Comparison of ENCODE assay signal across 9 mouse cellular contexts in genomic region chr7:27180036-27180435, GRCm38 (mm10). TPM values are rescaled to one million over a fixed set of nuclear protein-coding genes. Genes with fewer than 3 reads are reported as not detected.
A peak's percentile ranks its signal among the peaks of the same experiment; 100 is the strongest.
DNase-seq lines count a peak whose midpoint lies in the region; ATAC-seq and TF ChIP-seq lines count a peak whose summit lies in the region.
"Had no signal": no experiment of that assay in that cellular context is flagged by ENCODE, and none has a peak within 500 bp of the region (broad histone marks: within the 10 kb centered on the region; RNA-seq: fewer than 3 reads in every experiment).

No protein-coding gene starts in this region.

- peak overlapping the region; percentile 87 for H3K27ac ChIP-seq in CH12.LX (ENCODE audit: insufficient read depth, low read depth)
- H3K27ac ChIP-seq in heart, embryonic 13.5 days (replicated peaks) = peak overlapping the region; percentile 81; the same call in 1 of the 2 replicates
- peak overlapping the region; percentile 87 for H3K27ac ChIP-seq in limb, embryonic 15.5 days
- H3K27ac ChIP-seq in neural tube, embryonic 15.5 days (replicated peaks) = peak overlapping the region; percentile 95

- peaks cover 3 to 36% of the 10 kb centered on the region in 2 experiments; a peak in 3 of 4 replicates for H3K4me1 ChIP-seq in CH12.LX (ENCODE audit: control insufficient read depth in 1 of 2, insufficient read depth in 2 of 2)
- peaks cover 24% of the 10 kb centered on the region for H3K4me1 ChIP-seq in heart, embryonic 13.5 days
- peaks cover 16% of the 10 kb centered on the region for H3K4me1 ChIP-seq in limb, embryonic 15.5 days
- H3K4me1 ChIP-seq in neural tube, embryonic 15.5 days = peaks cover 21% of the 10 kb centered on the region

- WGBS in heart, embryonic 13.5 days = 61% methylated on average over 5 of the region's 5 CpGs
- WGBS in limb, embryonic 15.5 days = 46% methylated on average over 5 of the region's 5 CpGs
- 36% methylated on average over 5 of the region's 5 CpGs for WGBS in neural tube, embryonic 15.5 days

- in situ Hi-C loops in CH12.LX (cut with MboI; ENCODE audit: low pct_ligation_motif_present, low pct_unique_long_range_greater_than_20kb, low sequenced_read_pairs) = no loop called here

- TF ChIP-seq EP300 in CH12.LX (IDR thresholded peaks at IDR 0.05; ENCODE audit: low read length) = no peak

- no peaks in the 10 kb centered on the region for H3K27me3 ChIP-seq in CH12.LX (replicated peaks)
- H3K27me3 ChIP-seq in heart, embryonic 13.5 days (replicated peaks) = no peaks in the 10 kb centered on the region
- no peaks in the 10 kb centered on the region for H3K27me3 ChIP-seq in limb, embryonic 15.5 days
- no peaks in the 10 kb centered on the region for H3K27me3 ChIP-seq in neural tube, embryonic 15.5 days (replicated peaks)

- no peak for ATAC-seq in heart, embryonic 13.5 days (ENCODE audit: extremely low read depth, insufficient number of reproducible peaks, low FRiP score, low TSS enrichment)
- ATAC-seq in limb, embryonic 15.5 days (ENCODE audit: insufficient number of reproducible peaks, low FRiP score, low TSS enrichment, low read depth) = no peak
- no peak for ATAC-seq in neural tube, embryonic 15.5 days (ENCODE audit: low FRiP score)

- no peak for TF ChIP-seq POLR2A in CH12.LX (IDR thresholded peaks at IDR 0.05; ENCODE audit: low read depth, low read length)

- H3K36me3 ChIP-seq in CH12.LX (replicated peaks in 1 of 2; ENCODE audit: control insufficient read depth in 1 of 2, insufficient read depth in 1 of 2, low read length in 1 of 2) = peaks cover 17 to 44% of the 10 kb centered on the region in 2 experiments
- peaks cover 29% of the 10 kb centered on the region for H3K36me3 ChIP-seq in heart, embryonic 13.5 days
- H3K36me3 ChIP-seq in limb, embryonic 15.5 days = peaks cover 21% of the 10 kb centered on the region
- H3K36me3 ChIP-seq in neural tube, embryonic 15.5 days = peaks cover 23% of the 10 kb centered on the region

- no peak for TF ChIP-seq CTCF in CH12.LX (conservative IDR thresholded peaks at IDR 0.05 in 1 of 2, IDR thresholded peaks at IDR 0.05 in 1 of 2; ENCODE audit: low read depth in 2 of 2, low read length in 2 of 2)

- peak overlapping the region; percentile 40 for H3K9ac ChIP-seq in CH12.LX (ENCODE audit: insufficient read depth, low read depth)
- H3K9ac ChIP-seq in heart, embryonic 13.5 days = 0 out of 2 replicates have a peak overlapping the region, but pooled peaks have one; percentile 7
- H3K9ac ChIP-seq in limb, embryonic 15.5 days = no peak overlapping the region
- H3K9ac ChIP-seq in neural tube, embryonic 15.5 days (replicated peaks) = no peak overlapping the region

- DNase-seq in adrenal gland, adult (ENCODE audit: inconsistent age in 2 of 2, low spot score in 1 of 2) = peak; percentile 51 to 77
- no peak for DNase-seq in adrenal gland, postnatal 4 days (ENCODE audit: low spot score in 2 of 2)
- no peak for DNase-seq in CH12.LX (ENCODE audit: extremely low read depth)
- DNase-seq in embryo, embryonic 9.5 days (ENCODE audit: extremely low spot score) = no peak
- no peak for DNase-seq in cerebellum, adult 8-10 months

- dilution Hi-C loops in CH12.LX (cut with MboI; ENCODE audit: extremely low pct_ligation_motif_present, extremely low pct_unique_long_range_greater_than_20kb, low sequenced_read_pairs) = no loop called here

- peaks cover 1% of the 10 kb centered on the region for H3K9me3 ChIP-seq in CH12.LX (replicated peaks; ENCODE audit: low read length)
- no peaks in the 10 kb centered on the region for H3K9me3 ChIP-seq in heart, embryonic 13.5 days
- H3K9me3 ChIP-seq in limb, embryonic 15.5 days = no peaks in the 10 kb centered on the region
- no peaks in the 10 kb centered on the region for H3K9me3 ChIP-seq in neural tube, embryonic 15.5 days (replicated peaks)

- peak overlapping the region; percentile 68 for H3K4me2 ChIP-seq in CH12.LX (ENCODE audit: insufficient read depth, low read depth, poor library complexity, severe bottlenecking)
- no peak overlapping the region for H3K4me2 ChIP-seq in heart, embryonic 13.5 days
- peak overlapping the region; percentile 55 for H3K4me2 ChIP-seq in limb, embryonic 15.5 days
- H3K4me2 ChIP-seq in neural tube, embryonic 15.5 days = peak overlapping the region; percentile 60

- TF ChIP-seq RAD21 in CH12.LX (IDR thresholded peaks at IDR 0.05; ENCODE audit: low read depth, low read length) = no peak

- peaks cover 7% of the 10 kb centered on the region for H3K79me2 ChIP-seq in CH12.LX (replicated peaks; ENCODE audit: control insufficient read depth, extremely low read depth, insufficient read depth, poor library complexity, severe bottlenecking)

- peak overlapping the region in 2 of 3 experiments; percentile 25 to 26 for H3K4me3 ChIP-seq in CH12.LX (replicated peaks in 1 of 3; ENCODE audit: low read depth in 2 of 3, low read length in 2 of 3, poor library complexity in 1 of 3)
- 0 out of 2 replicates have a peak overlapping the region, but pooled peaks have one; percentile 82 for H3K4me3 ChIP-seq in heart, embryonic 13.5 days
- peak overlapping the region; percentile 84 for H3K4me3 ChIP-seq in limb, embryonic 15.5 days
- peak overlapping the region; percentile 77 for H3K4me3 ChIP-seq in neural tube, embryonic 15.5 days (replicated peaks)

TF ChIP-seq in CH12.LX, 34 proteins besides CTCF, POLR2A, EP300 and RAD21:
- TF ChIP-seq MXI1 (IDR thresholded peaks at IDR 0.05; ENCODE audit: low read depth, low read length) (no peak), E2F4 (IDR thresholded peaks at IDR 0.05; ENCODE audit: insufficient replicate concordance, low read depth, low read length) (no peak), ZNF384 (IDR thresholded peaks at IDR 0.05; ENCODE audit: low read depth, low read length) (no peak), HCFC1 (IDR thresholded peaks at IDR 0.05; ENCODE audit: low read depth, low read length) (no peak), MAZ (IDR thresholded peaks at IDR 0.05; ENCODE audit: low read depth, low read length) (no peak), NELFE (IDR thresholded peaks at IDR 0.05; ENCODE audit: low read depth, low read length) (no peak), ELF1 (IDR thresholded peaks at IDR 0.05; ENCODE audit: low read depth, low read length) (no peak), SIN3A (IDR thresholded peaks at IDR 0.05; ENCODE audit: low read length) (no peak), NRF1 (IDR thresholded peaks at IDR 0.05; ENCODE audit: low read depth, low read length) (no peak)
TF ChIP-seq in CH12.LX: peak in this region for 0.

RNA-seq across cellular contexts. Expression of gene Gm21983, which starts 0.8 kb away (rescaled TPM):
- total RNA-seq in adrenal gland, postnatal 4 days (2021) = not detected
- total RNA-seq in CH12.LX (2012; rRNA removed) (0.13 TPM in 1 of 2 replicates, not detected in the other), CH12.LX (2014; rRNA removed) (not detected in 2 replicates)
- 0.81 TPM in 1 of 2 replicates, not detected in the other for polyA plus RNA-seq in CH12.LX (2012; ENCODE audit: insufficient read length, low read depth)
- 0.31 TPM in 1 of 2 replicates, not detected in the other for polyA plus RNA-seq in heart, embryonic 13.5 days (2015; fragmentation: Nextera tagmentation; extraction: Ambion mirVana)
- 0.90 and 1.2 TPM in 2 replicates for polyA plus RNA-seq in limb, embryonic 15.5 days (2015; fragmentation: Nextera tagmentation; extraction: Ambion mirVana)
- 0.90 TPM in 1 of 2 replicates, not detected in the other for polyA plus RNA-seq in neural tube, embryonic 15.5 days (2015; fragmentation: Nextera tagmentation; extraction: Ambion mirVana)
- polyA plus RNA-seq: limb, embryonic 11.5 days had no signal

RNA-seq across cellular contexts. Expression of gene Mia, which starts 0.9 kb away (rescaled TPM):
- total RNA-seq in adrenal gland, postnatal 4 days (2021) = 1 to 10 TPM in 1 of 2 experiments, under 1 TPM in 1; 0.62 to 2.3 TPM
- total RNA-seq in CH12.LX (2012; rRNA removed) (1.1 and 1.8 TPM in 2 replicates), CH12.LX (2014; rRNA removed) (0.44 and 0.47 TPM in 2 replicates)
- polyA plus RNA-seq in CH12.LX (2012; ENCODE audit: insufficient read length, low read depth) = 2.0 and 2.1 TPM in 2 replicates
- polyA plus RNA-seq in heart, embryonic 13.5 days (2015; fragmentation: Nextera tagmentation; extraction: Ambion mirVana) = 4.3 and 4.8 TPM in 2 replicates
- 127 and 146 TPM in 2 replicates for polyA plus RNA-seq in limb, embryonic 15.5 days (2015; fragmentation: Nextera tagmentation; extraction: Ambion mirVana)
- polyA plus RNA-seq in neural tube, embryonic 15.5 days (2015; fragmentation: Nextera tagmentation; extraction: Ambion mirVana) = 22.9 and 28.6 TPM in 2 replicates

RNA-seq across cellular contexts. Expression of gene Rab4b, which starts 1.3 kb away (rescaled TPM):
- 10 to 100 TPM; 53.3 to 60.8 TPM for total RNA-seq in adrenal gland, postnatal 4 days (2021)
- total RNA-seq in CH12.LX (2012; rRNA removed) (31.2 and 39.4 TPM in 2 replicates), CH12.LX (2014; rRNA removed) (22.6 and 26.2 TPM in 2 replicates)
- polyA plus RNA-seq in CH12.LX (2012; ENCODE audit: insufficient read length, low read depth) = 69.6 and 85.5 TPM in 2 replicates
- polyA plus RNA-seq in heart, embryonic 13.5 days (2015; fragmentation: Nextera tagmentation; extraction: Ambion mirVana) = 48.6 and 48.8 TPM in 2 replicates
- polyA plus RNA-seq in limb, embryonic 15.5 days (2015; fragmentation: Nextera tagmentation; extraction: Ambion mirVana) = 70.5 and 73.3 TPM in 2 replicates
- polyA plus RNA-seq in neural tube, embryonic 15.5 days (2015; fragmentation: Nextera tagmentation; extraction: Ambion mirVana) = 105 and 109 TPM in 2 replicates

RNA-seq across cellular contexts. Expression of gene Egln2, which starts 13.4 kb away (rescaled TPM):
- total RNA-seq in adrenal gland, postnatal 4 days (2021) = 100 to 1,000 TPM; 106 to 111 TPM
- 83.3 and 103 TPM in 2 replicates for total RNA-seq in CH12.LX (2012; rRNA removed)
- total RNA-seq in CH12.LX (2014; rRNA removed) = 37.4 and 37.9 TPM in 2 replicates
- polyA plus RNA-seq in CH12.LX (2012; ENCODE audit: insufficient read length, low read depth) = 115 and 132 TPM in 2 replicates
- polyA plus RNA-seq in heart, embryonic 13.5 days (2015; fragmentation: Nextera tagmentation; extraction: Ambion mirVana) = 48.1 and 52.7 TPM in 2 replicates
- 74.5 and 78.3 TPM in 2 replicates for polyA plus RNA-seq in limb, embryonic 15.5 days (2015; fragmentation: Nextera tagmentation; extraction: Ambion mirVana)
- polyA plus RNA-seq in neural tube, embryonic 15.5 days (2015; fragmentation: Nextera tagmentation; extraction: Ambion mirVana) = 92.3 and 94.7 TPM in 2 replicates

RNA-seq across cellular contexts. Expression of gene BC024978, which starts 15.5 kb away (rescaled TPM):
- total RNA-seq in adrenal gland, postnatal 4 days (2021) = 10 to 100 TPM; 19.2 to 22.7 TPM
- total RNA-seq in CH12.LX (2012; rRNA removed) (1.6 and 1.9 TPM in 2 replicates), CH12.LX (2014; rRNA removed) (0.90 and 1.7 TPM in 2 replicates)
- 5.7 and 9.4 TPM in 2 replicates for polyA plus RNA-seq in CH12.LX (2012; ENCODE audit: insufficient read length, low read depth)
- 2.9 and 3.1 TPM in 2 replicates for polyA plus RNA-seq in heart, embryonic 13.5 days (2015; fragmentation: Nextera tagmentation; extraction: Ambion mirVana)
- 3.4 and 3.7 TPM in 2 replicates for polyA plus RNA-seq in limb, embryonic 15.5 days (2015; fragmentation: Nextera tagmentation; extraction: Ambion mirVana)
- polyA plus RNA-seq in neural tube, embryonic 15.5 days (2015; fragmentation: Nextera tagmentation; extraction: Ambion mirVana) = 3.4 TPM in 2 replicates

Comparison
In these comparisons a context has a peak if more than half of its experiments do, and no peak if none do; other contexts are left out.
1. DNase-seq: peak in adrenal gland, adult (2 of 2); none in adrenal gland, postnatal 4 days (0 of 2), CH12.LX (single experiment), embryo, embryonic 9.5 days (single experiment) and cerebellum, adult 8-10 months (single experiment).
2. H3K4me3 ChIP-seq: peak in every context shown above with its lines; median percentile 84 in limb, embryonic 15.5 days; 82 in heart, embryonic 13.5 days; 77 in neural tube, embryonic 15.5 days; 26 in CH12.LX.
3. H3K9ac ChIP-seq: peak in CH12.LX (single experiment) and heart, embryonic 13.5 days (single experiment); none in limb, embryonic 15.5 days (single experiment) and neural tube, embryonic 15.5 days (single experiment).
4. Peak in every context shown above with its lines, with median percentiles within 50 percentile points of each other: H3K27ac ChIP-seq.